Mouse (Mus musculus) heart, adult 2 months (tissue): Measurements from ENCODE around the gene Gm20388. TPM values are rescaled to one million over a fixed set of nuclear protein-coding genes. Genes with fewer than 3 reads are reported as not detected.
"Not testable (repeated sequence)": the region's sequence is repeated elsewhere in the genome, so short reads cannot be mapped to it uniquely, and the experiment has no call there.

Experiments
- DNase-seq, 2 experiments: peaks; one replicate each; pipeline ENCODE4 v3.0.0; 2021
- H3K27ac ChIP-seq: fragments of 200-600 bp; 2 replicates; pipeline ENCODE4 v1.8.1; 2022
- H3K27me3 ChIP-seq: fragments of 200-500 bp; 2 replicates; pipeline ENCODE4 v1.6.1; 2012; ENCODE audit warnings: mild to moderate bottlenecking, low read length, inconsistent platforms, mixed read lengths; ENCODE audit not compliant: control insufficient read depth, insufficient read depth
- H3K36me3 ChIP-seq: fragments of 200-500 bp; 2 replicates; pipeline ENCODE4 v1.6.1; 2012; ENCODE audit warnings: low read length, inconsistent platforms; ENCODE audit not compliant: control insufficient read depth, insufficient read depth
- H3K4me1 ChIP-seq: fragments of 200-500 bp; 2 replicates; pipeline ENCODE4 v1.6.1; 2011; ENCODE audit warnings: low read length; ENCODE audit not compliant: control insufficient read depth, insufficient read depth
- H3K4me3 ChIP-seq: fragments of 200-600 bp; 2 replicates; pipeline ENCODE4 v1.8.1; 2022
- H3K79me2 ChIP-seq: fragments of 200-500 bp; replicated peaks from 2 replicates; pipeline ENCODE4 v1.6.1; 2012; ENCODE audit warnings: mild to moderate bottlenecking, inconsistent platforms, low read length, moderate library complexity, mixed read lengths; ENCODE audit not compliant: control insufficient read depth, insufficient read depth
- H3K9ac ChIP-seq: fragments of 200-500 bp; 2 replicates; pipeline ENCODE4 v1.6.1; 2012; ENCODE audit warnings: low read depth, mild to moderate bottlenecking, control low read depth, inconsistent platforms, low read length, mixed read lengths
- CTCF ChIP-seq: fragments of 200-600 bp; IDR thresholded peaks from 2 replicates; pipeline ENCODE4 v1.8.1; 2022; ENCODE audit warnings: antibody characterized with exemption, mild to moderate bottlenecking, moderate library complexity
- EP300 ChIP-seq: fragments of 200-500 bp; IDR thresholded peaks from 2 replicates; pipeline ENCODE4 v1.6.1; 2011; ENCODE audit warnings: low read depth, low read length, control low read depth; ENCODE audit not compliant: insufficient read depth
- POLR2A ChIP-seq: fragments of 200-500 bp; IDR thresholded peaks from 2 replicates; pipeline ENCODE4 v1.6.1; 2011; ENCODE audit warnings: mild to moderate bottlenecking, low read depth, low read length, control low read depth; ENCODE audit not compliant: insufficient read depth
- WGBS: fragments of 180-500 bp; shearing (Covaris S2); methylation state at CpG from one replicate; pipeline ENCODE4 v1.1.7; 2018; 5-methylcytosine and 5-hydroxymethylcytosine counted together
- intact Hi-C: fragments of 180-260 bp; cut with DNase I; formaldehyde crosslinking; loops from one replicate; pipeline ENCODE4 v1.15.1; 2025
- polyA plus RNA-seq: library from polyadenylated mRNA; depleted of rRNA; stranded (reverse); fragments of >200 nt; gene quantifications from 2 replicates; pipeline ENCODE4 v1.2.3, GENCODE M21; 2012
- total RNA-seq, 2 experiments: library from RNA; stranded (reverse); gene quantifications; 2 replicates each; pipeline ENCODE4 v1.2.3; 2021

Gene Gm20388
- total and polyA plus RNA-seq, 3 experiments, result 1.8 to 32.3 TPM; not detected in 1

DNA sequence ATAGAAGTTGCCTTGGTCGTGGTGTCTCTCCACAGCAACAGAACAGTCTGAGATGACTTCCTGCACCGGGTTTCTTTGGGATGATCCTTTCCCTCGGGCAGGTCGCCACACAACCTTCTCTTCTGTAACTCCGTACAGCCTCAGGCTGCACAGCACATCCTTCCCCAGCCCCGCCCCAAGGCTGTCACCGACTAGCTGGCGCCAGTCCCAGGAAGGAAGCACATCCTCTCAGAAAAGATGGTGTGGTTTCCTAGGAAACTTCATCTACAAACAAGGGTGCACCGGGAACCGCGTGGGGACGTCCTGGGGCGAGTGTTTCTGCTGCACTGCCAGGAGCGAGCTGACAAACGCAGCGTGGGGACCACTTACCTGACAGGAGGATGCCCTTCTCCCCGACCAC, 4047.5 kb downstream of the Gm20388 start:
- Histone ChIP-seq H3K9ac (no peak overlapping the region), H3K27me3 (no peaks in the 10 kb centered on the region), H3K27ac (no peak overlapping the region), H3K36me3 (no peaks in the 10 kb centered on the region), H3K4me3 (no peak overlapping the region), H3K79me2 (no peaks in the 10 kb centered on the region), H3K4me1 (no peaks in the 10 kb centered on the region)
- WGBS, result 42% methylated on average over 17 of the region's 17 CpGs
- peak; percentile 32 to 54 for DNase-seq
- intact Hi-C loops, result no loop called here
- TF ChIP-seq CTCF (no peak), POLR2A (no peak), EP300 (no peak)

DNA sequence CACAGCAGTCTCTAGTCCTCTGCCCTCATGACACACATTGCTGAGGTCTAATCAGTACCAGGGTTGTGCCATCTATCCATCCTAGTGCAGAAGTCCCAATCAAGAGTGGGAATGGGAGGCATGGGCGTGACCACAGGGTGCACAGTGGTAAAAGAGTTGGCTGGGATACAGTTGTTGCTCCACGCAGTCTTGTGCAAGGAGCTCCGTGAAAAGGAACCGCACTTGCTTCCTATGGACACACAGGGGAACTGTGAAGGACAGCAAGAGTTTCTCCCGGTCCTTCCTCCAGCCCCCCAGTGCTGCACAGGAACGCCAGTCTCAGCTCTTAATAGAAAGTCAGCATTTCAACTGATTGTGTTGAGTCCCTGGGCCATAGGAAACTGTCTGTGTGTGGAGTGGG, 4048.8 kb downstream of the Gm20388 start:
- H3K27me3 ChIP-seq, result no peaks in the 10 kb centered on the region
- no peaks in the 10 kb centered on the region for H3K79me2 ChIP-seq
- intact Hi-C loops, result no loop called here
- no peak overlapping the region for H3K27ac ChIP-seq
- no peak for DNase-seq
- TF ChIP-seq POLR2A (no peak), CTCF (no peak), EP300 (no peak)
- H3K4me1 ChIP-seq, result no peaks in the 10 kb centered on the region
- 90% methylated on average over 6 of the region's 6 CpGs for WGBS
- H3K9ac ChIP-seq, result no peak overlapping the region
- H3K4me3 ChIP-seq, result no peak overlapping the region
- no peaks in the 10 kb centered on the region for H3K36me3 ChIP-seq

DNA sequence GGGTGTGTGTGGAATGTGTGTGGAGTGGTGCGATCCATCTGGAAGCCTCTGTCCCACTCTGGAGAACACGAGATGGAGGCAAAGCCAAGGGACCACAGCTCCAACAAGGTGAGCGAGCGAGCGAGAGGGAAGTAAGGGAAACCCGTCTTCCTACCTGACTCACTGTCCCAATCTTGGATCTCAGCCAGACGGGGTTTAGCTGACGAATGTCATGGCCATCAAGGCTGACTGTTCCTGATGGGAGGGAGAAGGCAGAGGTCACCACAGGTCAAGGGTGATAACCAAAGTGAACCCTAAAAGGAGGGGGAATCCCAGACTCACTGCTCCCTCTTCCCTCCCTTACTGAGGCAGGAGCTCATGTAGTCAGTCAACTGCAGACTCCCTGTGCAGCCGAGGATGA, 4049.4 kb downstream of the Gm20388 start:
- no peak overlapping the region for H3K9ac ChIP-seq
- H3K27ac ChIP-seq, result no peak overlapping the region
- H3K4me1 ChIP-seq, result no peaks in the 10 kb centered on the region
- H3K36me3 ChIP-seq, result no peaks in the 10 kb centered on the region
- no peaks in the 10 kb centered on the region for H3K27me3 ChIP-seq
- DNase-seq, result no peak
- no peaks in the 10 kb centered on the region for H3K79me2 ChIP-seq
- 88% methylated on average over 9 of the region's 9 CpGs for WGBS
- no peak overlapping the region for H3K4me3 ChIP-seq
- no peak for TF ChIP-seq POLR2A
- no peak for TF ChIP-seq CTCF
- no peak for TF ChIP-seq EP300
- intact Hi-C loops, result no loop called here

DNA sequence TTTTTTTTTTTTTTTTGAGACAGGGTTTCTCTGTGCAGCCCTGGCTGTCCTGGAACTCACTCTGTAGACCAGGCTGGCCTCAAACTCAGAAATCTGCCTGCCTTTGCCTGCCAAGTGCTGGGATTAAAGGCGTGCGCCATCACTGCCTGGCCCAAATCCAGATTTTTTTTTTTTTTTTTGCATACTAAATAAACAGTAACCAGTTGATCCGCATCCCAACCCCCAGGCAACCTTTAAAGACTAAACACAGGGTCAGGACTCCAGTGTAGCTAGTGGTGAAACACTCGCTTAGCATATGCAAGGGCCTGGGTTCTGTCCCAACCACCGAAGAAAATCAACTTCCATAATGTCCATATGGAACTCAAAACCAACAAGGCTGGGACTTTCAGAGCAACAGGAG, 4049.9 kb downstream of the Gm20388 start:
- H3K4me1 ChIP-seq, H3K79me2 ChIP-seq, H3K9ac ChIP-seq, H3K27me3 ChIP-seq, DNase-seq, H3K27ac ChIP-seq, H3K36me3 ChIP-seq, H3K4me3 ChIP-seq, intact Hi-C loops: not testable (repeated sequence)
- WGBS, result 86% methylated on average over 5 of the region's 5 CpGs

DNA sequence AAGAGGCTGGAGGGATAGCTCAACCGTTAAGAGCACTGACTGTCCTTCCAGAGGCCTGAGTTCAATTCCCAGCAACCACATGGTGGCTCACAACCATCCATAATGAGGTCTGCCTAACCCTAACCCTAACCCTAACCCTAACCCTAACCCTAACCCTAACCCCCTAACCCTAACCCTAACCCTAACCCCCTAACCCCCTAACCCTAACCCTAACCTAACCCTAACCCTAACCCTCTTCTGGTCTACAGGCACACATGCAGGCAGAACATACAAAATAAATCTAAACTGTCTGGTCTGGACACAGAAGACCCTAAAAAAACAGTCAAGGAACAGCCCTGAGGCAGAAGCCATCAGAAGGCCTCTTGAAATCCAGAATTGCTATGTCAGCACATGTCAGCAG, 4050.7 kb downstream of the Gm20388 start:
- H3K4me3 ChIP-seq, result no peak overlapping the region
- H3K27me3 ChIP-seq, result no peaks in the 10 kb centered on the region
- H3K9ac ChIP-seq, result no peak overlapping the region
- WGBS, result 90% methylated on average over 1 of the region's 1 CpGs
- H3K4me1 ChIP-seq, result no peaks in the 10 kb centered on the region
- TF ChIP-seq POLR2A (no peak), EP300 (no peak), CTCF (no peak)
- no peaks in the 10 kb centered on the region for H3K79me2 ChIP-seq
- no peak for DNase-seq
- H3K27ac ChIP-seq, result no peak overlapping the region
- H3K36me3 ChIP-seq, result no peaks in the 10 kb centered on the region
- intact Hi-C loops, result no loop called here

DNA sequence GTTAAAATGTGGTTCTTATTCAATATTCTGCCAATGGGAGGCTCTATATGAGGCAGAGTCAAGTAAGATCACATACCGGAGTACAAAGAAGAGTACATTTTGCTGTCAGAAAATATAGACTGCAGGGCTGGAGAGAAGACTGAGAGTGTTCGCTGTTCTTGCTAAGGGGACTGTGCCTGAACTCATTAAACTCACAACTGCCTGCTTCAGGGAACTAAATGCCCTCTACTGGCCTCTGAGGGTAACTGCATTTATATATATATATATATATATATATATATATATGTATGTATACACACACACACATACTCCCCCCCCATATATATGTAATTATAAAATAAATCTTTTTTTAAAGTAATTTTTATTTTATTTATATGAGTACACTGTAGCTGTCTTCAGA, 4056.3 kb downstream of the Gm20388 start:
- no peaks in the 10 kb centered on the region for H3K4me1 ChIP-seq
- DNase-seq, result no peak
- TF ChIP-seq CTCF (peak; percentile 59), EP300 (no peak)
- intact Hi-C loops, result no loop called here
- H3K79me2 ChIP-seq, result no peaks in the 10 kb centered on the region
- no peak overlapping the region for H3K4me3 ChIP-seq
- WGBS, result 67% methylated on average over 2 of the region's 2 CpGs
- H3K9ac ChIP-seq, result no peak overlapping the region
- H3K27me3 ChIP-seq, result no peaks in the 10 kb centered on the region
- H3K36me3 ChIP-seq, result no peaks in the 10 kb centered on the region
- no peak overlapping the region for H3K27ac ChIP-seq

DNA sequence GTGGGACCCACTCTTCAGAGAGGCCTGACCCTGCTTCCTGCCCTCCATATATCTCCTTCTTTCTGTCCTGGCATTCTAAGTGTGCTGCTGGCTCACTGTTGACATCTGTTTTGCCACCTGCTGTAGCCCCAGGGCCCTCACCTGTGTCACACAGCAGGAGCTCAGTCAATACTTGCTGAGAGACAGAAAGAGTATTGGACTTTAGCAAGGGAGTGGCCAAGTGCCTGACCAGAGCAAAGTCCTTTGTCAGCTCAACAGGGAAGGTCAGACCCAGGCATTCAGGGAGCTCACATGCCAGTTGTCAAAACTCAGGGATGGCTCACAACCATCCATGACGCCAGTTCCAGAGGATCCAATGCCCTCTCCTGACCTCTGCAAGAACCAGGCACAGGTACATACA, 4062.9 kb downstream of the Gm20388 start:
- TF ChIP-seq CTCF, result no peak
- TF ChIP-seq POLR2A, result no peak
- no peak for TF ChIP-seq EP300
- intact Hi-C loops, result no loop called here
- Histone ChIP-seq H3K36me3 (no peaks in the 10 kb centered on the region), H3K27ac (no peak overlapping the region), H3K79me2 (no peaks in the 10 kb centered on the region), H3K4me3 (no peak overlapping the region), H3K9ac (no peak overlapping the region), H3K27me3 (no peaks in the 10 kb centered on the region), H3K4me1 (peaks cover 2% of the 10 kb centered on the region)
- WGBS, result 89% methylated on average over 1 of the region's 1 CpGs
- no peak for DNase-seq
